Mouse (Mus musculus) lung, embryonic 15.5 days (tissue): ENCODE measurements at regions not wholly inside any gene's neighbourhood (a gene's known extent, or its start where the extent isn't known, plus 50 kb on each side); places are given as distances from the start of the nearest gene placed in this dataset.

Experiments
- ATAC-seq: fragments of 200-750 bp; cut with Nextera tagmentation; 2 replicates; pipeline ENCODE4 v1.8.0; 2017; ENCODE audit warnings: moderate number of reproducible peaks, borderline replicate concordance; ENCODE audit not compliant: low FRiP score, low TSS enrichment; ENCODE audit errors: extremely low read depth
- H3K27ac ChIP-seq: fragments of 300-500 bp; sonication (generic); 2 replicates; pipeline ENCODE4 v1.5.1; 2015; ENCODE audit warnings: moderate library complexity, mild to moderate bottlenecking, inconsistent platforms
- H3K27me3 ChIP-seq: fragments of 300-500 bp; sonication (generic); 2 replicates; pipeline ENCODE4 v1.6.1; 2015; ENCODE audit warnings: inconsistent platforms
- H3K36me3 ChIP-seq: fragments of 300-500 bp; sonication (generic); 2 replicates; pipeline ENCODE4 v1.6.1; 2015; ENCODE audit warnings: inconsistent platforms
- H3K4me1 ChIP-seq: fragments of 300-500 bp; sonication (generic); 2 replicates; pipeline ENCODE4 v1.6.1; 2015; ENCODE audit warnings: inconsistent platforms
- H3K4me2 ChIP-seq: fragments of 300-500 bp; sonication (generic); 2 replicates; pipeline ENCODE4 v1.6.1; 2015; ENCODE audit warnings: inconsistent platforms, mild to moderate bottlenecking, moderate library complexity
- H3K4me3 ChIP-seq: fragments of 300-500 bp; sonication (generic); 2 replicates; pipeline ENCODE4 v1.5.1; 2015; ENCODE audit warnings: mild to moderate bottlenecking, inconsistent platforms
- H3K9ac ChIP-seq: fragments of 300-500 bp; sonication (generic); 2 replicates; pipeline ENCODE4 v1.6.1; 2015; ENCODE audit warnings: inconsistent platforms
- H3K9me3 ChIP-seq: fragments of 300-500 bp; sonication (generic); 2 replicates; pipeline ENCODE4 v1.6.1; 2016; ENCODE audit warnings: inconsistent platforms
- WGBS: fragments of 180-500 bp; shearing (Covaris S2); methylation state at CpG from one replicate; pipeline ENCODE4 v1.1.7; 2015; 5-methylcytosine and 5-hydroxymethylcytosine counted together

- WGBS, result 7% methylated on average over 13 of the region's 13 CpGs
- Histone ChIP-seq H3K9me3 (no peaks in the 10 kb centered on the region), H3K9ac (no peak overlapping the region), H3K4me2 (no peak overlapping the region), H3K27ac (no peak overlapping the region), H3K36me3 (no peaks in the 10 kb centered on the region), H3K4me1 (no peaks in the 10 kb centered on the region), H3K27me3 (0 out of 2 replicates have a peak, but pooled peaks cover 3% of the 10 kb centered on the region), H3K4me3 (no peak overlapping the region)
- no peak for ATAC-seq
Observed at GRCm38 (mm10) chr12:112411612-112412350, 77.5 kb upstream of the A530016L24Rik start.

DNA sequence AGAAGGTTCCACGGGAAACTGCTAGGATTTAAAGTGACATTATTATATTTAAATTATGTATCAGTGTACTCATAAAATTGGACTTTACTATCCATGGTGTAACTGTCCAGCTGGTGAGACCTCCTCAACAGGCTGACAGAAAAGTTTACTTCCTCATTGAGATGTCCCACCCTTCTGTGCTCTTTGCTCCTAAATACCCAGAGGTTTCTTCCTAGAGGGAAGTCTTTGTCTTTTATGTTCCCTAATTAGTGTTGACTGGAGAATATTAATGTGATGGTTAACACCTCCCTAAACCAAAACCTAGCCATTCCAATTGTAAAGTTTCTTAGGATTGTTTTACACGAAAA is 76.9 kb upstream of the A530016L24Rik start:
- no peak overlapping the region for H3K4me3 ChIP-seq
- WGBS, result 28% methylated on average over 2 of the region's 2 CpGs

GRCm38 (mm10) chr12:112415926-112416473 is 73.2 kb upstream of the A530016L24Rik start:
- H3K27ac ChIP-seq, result no peak overlapping the region
- WGBS, result 61% methylated on average over 18 of the region's 18 CpGs
- H3K4me2 ChIP-seq, result no peak overlapping the region
- no peak overlapping the region for H3K9ac ChIP-seq
- ATAC-seq, result no peak
- H3K4me1 ChIP-seq, result no peaks in the 10 kb centered on the region
- no peaks in the 10 kb centered on the region for H3K36me3 ChIP-seq
- no peak overlapping the region for H3K4me3 ChIP-seq
- H3K9me3 ChIP-seq, result no peaks in the 10 kb centered on the region
- 0 out of 2 replicates have a peak, but pooled peaks cover 3% of the 10 kb centered on the region for H3K27me3 ChIP-seq

More for the DNA sequence above, 76.9 kb upstream of the A530016L24Rik start:
- Histone ChIP-seq H3K4me1 (no peaks in the 10 kb centered on the region), H3K27ac (no peak overlapping the region), H3K9ac (no peak overlapping the region), H3K9me3 (no peaks in the 10 kb centered on the region), H3K36me3 (no peaks in the 10 kb centered on the region), H3K27me3 (0 out of 2 replicates have a peak, but pooled peaks cover 3% of the 10 kb centered on the region), H3K4me2 (no peak overlapping the region)
- no peak for ATAC-seq

DNA sequence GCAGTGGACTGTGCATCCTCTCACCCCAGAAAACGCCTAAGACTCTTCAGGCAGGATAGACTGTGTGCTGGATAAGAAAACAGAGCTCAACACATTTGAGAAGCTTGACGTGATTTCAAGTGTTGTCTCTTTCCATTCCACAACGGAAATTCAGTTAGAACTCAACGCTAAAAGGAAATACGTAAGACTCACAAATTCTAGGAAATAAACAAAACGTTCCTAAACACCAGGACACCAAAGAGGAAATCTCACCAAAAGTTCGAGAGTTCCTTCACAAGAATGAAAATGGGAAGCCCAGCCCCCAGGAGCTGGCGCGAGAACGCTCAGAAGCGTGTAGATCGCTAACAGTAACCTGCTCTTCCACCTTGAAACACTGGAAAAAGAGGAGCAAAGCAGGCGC is 72.7 kb upstream of the A530016L24Rik start:
- Histone ChIP-seq H3K4me2 (no peak overlapping the region), H3K36me3 (no peaks in the 10 kb centered on the region), H3K4me3 (no peak overlapping the region), H3K27ac (no peak overlapping the region), H3K27me3 (0 out of 2 replicates have a peak, but pooled peaks cover 3% of the 10 kb centered on the region), H3K9ac (no peak overlapping the region), H3K4me1 (no peaks in the 10 kb centered on the region), H3K9me3 (no peaks in the 10 kb centered on the region)
- no peak for ATAC-seq
- 42% methylated on average over 13 of the region's 13 CpGs for WGBS

DNA sequence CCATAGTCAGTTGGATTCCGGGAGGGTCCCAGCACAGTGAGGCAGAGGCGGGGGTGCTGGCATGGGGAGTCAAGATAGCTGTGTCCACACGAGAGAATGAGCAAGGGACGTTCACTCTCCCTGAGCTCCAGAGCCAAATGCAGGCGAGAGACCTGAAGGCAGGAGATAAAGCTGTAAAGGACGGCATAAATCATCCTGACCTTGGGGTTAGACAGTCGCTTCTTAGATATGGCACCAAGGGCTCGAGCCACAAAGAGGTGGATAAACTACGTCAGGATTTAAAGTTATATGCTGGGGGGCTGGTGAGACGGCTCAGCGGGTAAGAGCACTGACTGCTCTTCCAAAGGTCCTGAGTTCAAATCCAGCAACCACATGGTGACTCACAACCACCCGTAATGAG is 70.6 kb upstream of the A530016L24Rik start:
- ATAC-seq, result no peak
- H3K9me3 ChIP-seq, result no peaks in the 10 kb centered on the region
- WGBS, result 49% methylated on average over 12 of the region's 12 CpGs

GRCm38 (mm10) chr12:112422177-112422576 is 67.1 kb upstream of the A530016L24Rik start:
- H3K4me3 ChIP-seq, result no peak overlapping the region
- 84% methylated on average over 9 of the region's 9 CpGs for whole genome bisulfite sequencing
- no peaks in the 10 kb centered on the region for H3K4me1 ChIP-seq
- no peak for ATAC-seq
- H3K36me3 ChIP-seq, result no peaks in the 10 kb centered on the region
- H3K27ac ChIP-seq, result no peak overlapping the region
- no peak overlapping the region for H3K9ac ChIP-seq
- H3K27me3 ChIP-seq, result no peaks in the 10 kb centered on the region
- H3K4me2 ChIP-seq, result no peak overlapping the region
- H3K9me3 ChIP-seq, result no peaks in the 10 kb centered on the region

More for the DNA sequence above, 70.6 kb upstream of the A530016L24Rik start:
- no peaks in the 10 kb centered on the region for H3K36me3 ChIP-seq
- no peak overlapping the region for H3K4me2 ChIP-seq
- H3K9ac ChIP-seq, result no peak overlapping the region
- no peak overlapping the region for H3K4me3 ChIP-seq
- H3K27ac ChIP-seq, result no peak overlapping the region
- 0 out of 2 replicates have a peak, but pooled peaks cover 3% of the 10 kb centered on the region for H3K27me3 ChIP-seq
- H3K4me1 ChIP-seq, result no peaks in the 10 kb centered on the region

GRCm38 (mm10) chr12:112424150-112424549 is 65.1 kb upstream of the A530016L24Rik start:
- no peaks in the 10 kb centered on the region for H3K36me3 ChIP-seq

GRCm38 (mm10) chr12:112426681-112427080 is 62.6 kb upstream of the A530016L24Rik start:
- no peak overlapping the region for H3K9ac ChIP-seq
- H3K4me1 ChIP-seq, result no peaks in the 10 kb centered on the region
- H3K36me3 ChIP-seq, result no peaks in the 10 kb centered on the region
- no peak overlapping the region for H3K4me2 ChIP-seq
- H3K27me3 ChIP-seq, result no peaks in the 10 kb centered on the region
- 75% methylated on average over 9 of the region's 9 CpGs for WGBS
- no peak for ATAC-seq
- H3K27ac ChIP-seq, result no peak overlapping the region
- no peaks in the 10 kb centered on the region for H3K9me3 ChIP-seq
- H3K4me3 ChIP-seq, result no peak overlapping the region

More at GRCm38 (mm10) chr12:112424150-112424549, 65.1 kb upstream of the A530016L24Rik start:
- WGBS, result 84% methylated on average over 6 of the region's 6 CpGs
- Histone ChIP-seq H3K4me3 (no peak overlapping the region), H3K27ac (no peak overlapping the region), H3K9me3 (no peaks in the 10 kb centered on the region), H3K9ac (no peak overlapping the region), H3K4me2 (no peak overlapping the region), H3K4me1 (no peaks in the 10 kb centered on the region), H3K27me3 (no peaks in the 10 kb centered on the region)
- ATAC-seq, result no peak

DNA sequence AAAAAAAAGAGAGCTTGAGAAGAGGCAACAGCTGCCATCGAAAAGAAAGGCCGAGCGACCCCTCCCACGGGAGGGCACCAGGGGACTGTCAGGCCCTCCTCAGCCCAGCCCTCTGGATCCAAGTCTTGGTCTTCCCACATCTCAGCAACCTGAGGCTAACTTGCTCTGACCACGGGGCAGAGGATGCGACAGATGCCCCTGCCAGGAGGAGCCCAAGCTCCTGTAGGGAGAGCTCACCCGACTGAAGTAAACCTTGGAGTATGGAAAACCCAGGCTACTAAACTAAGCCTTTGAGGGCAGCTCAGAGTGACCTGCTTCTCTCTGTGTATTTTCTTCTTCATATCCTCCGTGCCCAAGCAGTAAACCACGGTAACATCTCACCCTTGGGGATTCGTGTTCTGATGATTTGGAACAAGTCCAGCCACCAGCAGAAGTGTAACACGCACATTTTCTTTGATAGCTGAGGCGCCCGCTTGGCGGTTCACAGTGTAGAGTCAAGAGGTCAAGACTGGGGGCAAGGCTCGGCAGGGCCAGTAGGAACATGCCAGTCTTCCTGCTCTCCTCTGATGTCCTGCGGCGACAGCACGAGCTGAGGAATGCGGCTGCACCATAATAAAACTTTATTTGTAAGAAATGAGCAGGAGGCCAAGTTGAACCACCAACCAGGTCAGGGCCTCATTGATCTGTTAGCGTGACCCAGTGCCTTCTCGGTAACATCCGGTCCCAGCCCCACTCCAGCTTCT is 59.0 kb upstream of the A530016L24Rik start:
- Histone ChIP-seq H3K4me1 (no peaks in the 10 kb centered on the region), H3K4me3 (no peak overlapping the region), H3K9ac (no peak overlapping the region), H3K36me3 (no peaks in the 10 kb centered on the region), H3K4me2 (no peak overlapping the region), H3K9me3 (no peaks in the 10 kb centered on the region), H3K27me3 (peaks cover 3% of the 10 kb centered on the region; the same call in 1 of the 2 replicates), H3K27ac (no peak overlapping the region)
- 51% methylated on average over 22 of the region's 22 CpGs for WGBS
- no peak for ATAC-seq

DNA sequence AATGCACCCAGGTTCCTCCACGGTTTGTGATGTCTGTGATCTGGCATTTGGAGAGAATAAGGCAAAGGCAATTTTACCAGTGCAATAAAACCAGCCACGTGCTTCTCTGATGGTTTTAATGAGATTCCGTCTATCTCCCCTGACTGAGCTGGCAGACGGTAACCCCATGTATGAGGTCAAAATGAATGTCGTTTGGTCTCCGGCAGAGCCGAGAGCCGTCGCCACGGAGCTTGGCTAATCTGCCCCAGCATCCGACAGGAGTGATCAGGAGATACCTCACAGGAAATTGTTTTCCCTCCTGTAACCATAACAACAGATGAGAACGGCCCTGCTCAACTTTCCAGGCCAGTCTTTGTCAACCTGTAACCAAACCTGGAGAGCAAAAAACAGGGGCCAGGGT is 55.9 kb upstream of the A530016L24Rik start:
- Histone ChIP-seq H3K36me3 (no peaks in the 10 kb centered on the region), H3K4me3 (no peak overlapping the region), H3K4me1 (no peaks in the 10 kb centered on the region), H3K9ac (no peak overlapping the region), H3K4me2 (no peak overlapping the region), H3K27me3 (peaks cover 3% of the 10 kb centered on the region; the same call in 1 of the 2 replicates), H3K9me3 (no peaks in the 10 kb centered on the region), H3K27ac (no peak overlapping the region)
- ATAC-seq, result no peak
- WGBS, result 26% methylated on average over 12 of the region's 12 CpGs

DNA sequence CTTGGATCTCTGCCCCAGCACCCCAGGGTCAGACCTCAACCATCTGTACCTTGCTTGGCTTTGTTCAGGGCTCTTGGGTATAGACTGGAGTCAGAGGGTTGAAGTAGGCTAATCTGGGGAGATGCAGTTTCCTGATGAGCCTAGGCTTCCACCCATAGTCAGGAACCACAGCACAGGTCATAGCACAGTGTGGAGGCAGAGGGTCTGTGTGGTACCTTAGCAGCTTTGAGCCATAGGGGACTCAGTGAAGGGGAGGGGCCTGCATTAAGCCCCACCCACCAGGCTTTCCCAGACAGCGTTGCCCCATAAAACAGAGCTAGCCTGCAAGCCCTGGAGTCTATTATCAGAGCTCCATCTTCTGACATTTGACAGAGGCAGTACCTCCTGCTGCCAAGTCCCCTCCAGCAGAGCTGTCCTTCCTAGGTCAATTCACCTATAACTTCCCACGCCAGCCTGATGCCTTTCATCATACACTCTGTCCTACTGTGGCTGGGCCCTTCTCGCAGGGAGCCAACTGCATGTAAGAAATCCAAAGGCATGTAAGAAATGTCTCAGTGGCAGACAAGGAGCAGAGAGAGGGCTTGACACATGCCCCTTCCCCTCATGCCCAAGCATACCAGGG is 54.5 kb upstream of the A530016L24Rik start:
- H3K4me2 ChIP-seq, result no peak overlapping the region
- H3K9ac ChIP-seq, result no peak overlapping the region
- ATAC-seq, result 0 out of 2 replicates have a peak, but pooled peaks have one; percentile 27
- 60% methylated on average over 3 of the region's 3 CpGs for WGBS
- H3K9me3 ChIP-seq, result no peaks in the 10 kb centered on the region
- no peak overlapping the region for H3K27ac ChIP-seq
- no peak overlapping the region for H3K4me3 ChIP-seq
- no peaks in the 10 kb centered on the region for H3K4me1 ChIP-seq
- peaks cover 3% of the 10 kb centered on the region; the same call in 1 of the 2 replicates for H3K27me3 ChIP-seq
- H3K36me3 ChIP-seq, result no peaks in the 10 kb centered on the region
